Mouse (Mus musculus) hindbrain, embryonic 11.5 days (tissue): ENCODE results near the gene Vasp. TPM values are rescaled to one million over a fixed set of nuclear protein-coding genes. Genes with fewer than 3 reads are reported as not detected.

Experiments
- ATAC-seq: fragments of 200-750 bp; cut with Nextera tagmentation; 2 replicates; pipeline ENCODE4 v1.8.0; 2017; ENCODE audit warnings: mild to moderate bottlenecking, moderate TSS enrichment, moderate library complexity; ENCODE audit not compliant: low FRiP score
- DNase-seq: peaks from one replicate; pipeline ENCODE4 v3.0.0-alpha.2; 2015; ENCODE audit warnings: low spot score
- H3K27ac ChIP-seq: fragments of 300-500 bp; sonication (generic); 2 replicates; pipeline ENCODE4 v1.5.1; 2014; ENCODE audit warnings: mild to moderate bottlenecking, low read depth, low read length
- H3K27me3 ChIP-seq: fragments of 300-500 bp; sonication (generic); 2 replicates; pipeline ENCODE4 v1.6.1; 2014; ENCODE audit warnings: mild to moderate bottlenecking, low read length, moderate library complexity, mixed read lengths; ENCODE audit not compliant: control insufficient read depth, insufficient read depth
- H3K36me3 ChIP-seq: fragments of 300-500 bp; sonication (generic); 2 replicates; pipeline ENCODE4 v1.6.1; 2014; ENCODE audit warnings: mild to moderate bottlenecking, low read length, moderate library complexity, mixed read lengths; ENCODE audit not compliant: control insufficient read depth, insufficient read depth
- H3K4me1 ChIP-seq: fragments of 300-500 bp; sonication (generic); replicated peaks from 2 replicates; pipeline ENCODE4 v1.6.1; 2014; ENCODE audit warnings: low read length, mixed read lengths; ENCODE audit not compliant: control insufficient read depth, insufficient read depth
- H3K4me2 ChIP-seq: fragments of 300-500 bp; sonication (generic); replicated peaks from 2 replicates; pipeline ENCODE4 v1.6.1; 2014; ENCODE audit warnings: mild to moderate bottlenecking, low read depth, low read length
- H3K4me3 ChIP-seq: fragments of 300-500 bp; sonication (generic); 2 replicates; pipeline ENCODE4 v1.5.1; 2014; ENCODE audit warnings: low read depth, low read length
- H3K9ac ChIP-seq: fragments of 300-500 bp; sonication (generic); 2 replicates; pipeline ENCODE4 v1.6.1; 2014; ENCODE audit warnings: low read depth, low read length
- H3K9me3 ChIP-seq: fragments of 300-500 bp; sonication (generic); 2 replicates; pipeline ENCODE4 v1.6.1; 2016; ENCODE audit warnings: low read length; ENCODE audit not compliant: control insufficient read depth
- WGBS: fragments of 180-500 bp; shearing (Covaris S2); extraction: QIAGEN DNeasy Blood & Tissue Kit; methylation state at CpG from one replicate; pipeline ENCODE4 v1.1.7; 2014; 5-methylcytosine and 5-hydroxymethylcytosine counted together
- polyA plus RNA-seq: library from polyadenylated mRNA; unstranded; fragments of >200 nt; fragmentation: Nextera tagmentation; extraction: Ambion mirVana; gene quantifications from 2 replicates; pipeline ENCODE4 v1.2.1, GENCODE M21; 2014

Gene Vasp
- polyA plus RNA-seq, 1 experiment from 2014 or later: 29.2 TPM

- WGBS: 69% methylated on average over 5 of the region's 5 CpGs
- no peaks in the 10 kb centered on the region for H3K9me3 ChIP-seq
- no peaks in the 10 kb centered on the region; the same call in 1 of the 2 replicates for H3K27me3 ChIP-seq
- H3K9ac ChIP-seq: no peak overlapping the region
- H3K27ac ChIP-seq: no peak overlapping the region
- no peaks in the 10 kb centered on the region for H3K36me3 ChIP-seq
- no peak for DNase-seq
- no peak overlapping the region for H3K4me2 ChIP-seq
- H3K4me1 ChIP-seq: no peaks in the 10 kb centered on the region
- no peak for ATAC-seq
- no peak overlapping the region for H3K4me3 ChIP-seq
These were observed 18.2 kb downstream of the Vasp start for GRCm38 (mm10) chr7:19253437-19253836.

DNA sequence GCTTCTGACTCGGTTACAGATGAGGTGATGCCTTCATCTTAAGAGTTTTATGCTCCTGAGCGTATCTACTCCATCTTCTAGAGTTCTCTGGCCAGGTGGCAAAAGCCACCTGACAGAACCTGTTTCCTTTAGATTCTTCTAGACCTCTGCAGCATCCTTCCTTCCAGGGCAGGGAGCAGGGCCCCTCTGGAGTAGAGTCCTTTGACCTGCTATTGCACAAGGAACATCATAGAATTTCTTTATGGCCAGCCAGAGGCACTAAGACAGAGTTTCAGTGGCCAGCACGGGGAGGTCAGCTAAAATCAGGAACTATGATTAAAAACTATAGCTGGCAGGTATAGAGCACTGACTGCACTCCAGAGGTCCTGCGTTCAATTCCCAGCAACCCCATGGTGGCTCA lies 19.5 kb downstream of the Vasp start:
- DNase-seq (no peak), ATAC-seq (no peak)
- Histone ChIP-seq H3K9ac (no peak overlapping the region), H3K27ac (no peak overlapping the region), H3K4me3 (no peak overlapping the region), H3K4me1 (no peaks in the 10 kb centered on the region), H3K27me3 (no peaks in the 10 kb centered on the region; the same call in 1 of the 2 replicates), H3K36me3 (peaks cover 5% of the 10 kb centered on the region; the same call in 1 of the 2 replicates), H3K4me2 (no peak overlapping the region), H3K9me3 (no peaks in the 10 kb centered on the region)
- 81% methylated on average over 4 of the region's 4 CpGs for WGBS

DNA sequence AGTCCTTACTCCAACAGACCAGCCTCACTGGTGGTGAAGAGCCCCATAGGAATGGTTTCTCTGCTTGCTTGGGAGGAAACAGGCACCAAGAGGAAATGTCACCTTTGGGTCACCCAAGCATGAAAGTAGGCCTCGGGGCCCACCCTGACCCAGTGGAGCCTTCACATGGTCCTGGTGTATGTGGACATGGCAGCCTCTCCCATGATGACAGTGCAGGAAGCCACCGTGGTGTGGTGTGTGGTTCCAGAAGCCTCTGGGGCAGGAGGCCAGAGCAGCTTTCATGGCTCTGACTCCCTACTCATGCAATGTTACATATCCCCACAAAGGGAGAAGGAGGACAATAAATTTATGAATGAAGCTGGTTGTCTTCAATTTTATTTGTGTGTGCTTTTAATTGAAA lies 24.1 kb downstream of the Vasp start:
- ATAC-seq (no peak), DNase-seq (no peak)
- Histone ChIP-seq H3K27me3 (no peaks in the 10 kb centered on the region), H3K9me3 (no peaks in the 10 kb centered on the region), H3K4me3 (no peak overlapping the region), H3K4me2 (no peak overlapping the region), H3K27ac (no peak overlapping the region), H3K36me3 (peaks cover 13% of the 10 kb centered on the region), H3K4me1 (no peaks in the 10 kb centered on the region), H3K9ac (no peak overlapping the region)
- WGBS: 100% methylated on average over 2 of the region's 2 CpGs

- Histone ChIP-seq H3K9ac (no peak overlapping the region), H3K9me3 (no peaks in the 10 kb centered on the region), H3K27me3 (no peaks in the 10 kb centered on the region), H3K4me1 (no peaks in the 10 kb centered on the region), H3K27ac (no peak overlapping the region), H3K4me2 (no peak overlapping the region), H3K4me3 (no peak overlapping the region), H3K36me3 (peaks cover 13% of the 10 kb centered on the region)
- DNase-seq (no peak), ATAC-seq (no peak)
- 97% methylated on average over 1 of the region's 1 CpGs for WGBS
These were observed 24.8 kb downstream of the Vasp start for GRCm38 (mm10) chr7:19246855-19247254.

DNA sequence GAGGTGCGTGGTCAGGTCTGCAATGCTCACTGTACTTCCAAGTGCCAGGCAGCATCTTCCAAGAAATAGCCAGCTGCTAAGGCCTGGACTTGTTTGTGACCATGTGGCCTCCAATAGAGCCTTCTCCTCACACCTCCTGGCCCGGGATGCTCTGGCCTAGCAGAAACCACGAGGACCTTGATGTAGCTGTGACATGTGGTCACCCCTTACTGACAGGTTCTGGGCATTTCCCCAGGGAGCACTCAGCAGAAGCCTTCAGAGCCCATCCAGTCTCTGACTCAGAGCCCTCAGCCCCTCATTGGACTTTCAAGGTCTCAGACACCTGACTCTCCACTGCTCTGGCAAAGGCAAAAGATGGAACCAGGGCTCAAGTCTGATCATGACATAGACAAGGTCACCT lies 26.5 kb downstream of the Vasp start:
- DNase-seq: no peak
- Histone ChIP-seq H3K4me2 (no peak overlapping the region), H3K36me3 (peaks cover 13% of the 10 kb centered on the region), H3K9me3 (no peaks in the 10 kb centered on the region), H3K4me3 (no peak overlapping the region), H3K27me3 (no peaks in the 10 kb centered on the region), H3K27ac (no peak overlapping the region), H3K9ac (no peak overlapping the region), H3K4me1 (no peaks in the 10 kb centered on the region)
- ATAC-seq: no peak
- WGBS: 95% methylated on average over 3 of the region's 3 CpGs

- no peak overlapping the region for H3K4me2 ChIP-seq
- peaks cover 13% of the 10 kb centered on the region for H3K36me3 ChIP-seq
- no peak overlapping the region for H3K4me3 ChIP-seq
- ATAC-seq (no peak), DNase-seq (no peak)
- no peaks in the 10 kb centered on the region for H3K4me1 ChIP-seq
- H3K27ac ChIP-seq: no peak overlapping the region
- no peaks in the 10 kb centered on the region for H3K9me3 ChIP-seq
- no peaks in the 10 kb centered on the region for H3K27me3 ChIP-seq
- H3K9ac ChIP-seq: no peak overlapping the region
- 91% methylated on average over 5 of the region's 5 CpGs for WGBS
These were observed 27.8 kb downstream of the Vasp start for GRCm38 (mm10) chr7:19243858-19244257.

GRCm38 (mm10) chr7:19242005-19242404 lies 29.6 kb downstream of the Vasp start:
- H3K36me3 ChIP-seq: peaks cover 8% of the 10 kb centered on the region
- H3K9me3 ChIP-seq: no peaks in the 10 kb centered on the region
- H3K27ac ChIP-seq: no peak overlapping the region
- H3K27me3 ChIP-seq: no peaks in the 10 kb centered on the region
- H3K4me2 ChIP-seq: no peak overlapping the region
- no peak overlapping the region for H3K4me3 ChIP-seq
- WGBS: 100% methylated on average over 1 of the region's 1 CpGs
- no peak overlapping the region for H3K9ac ChIP-seq
- DNase-seq (no peak), ATAC-seq (no peak)
- no peaks in the 10 kb centered on the region for H3K4me1 ChIP-seq

DNA sequence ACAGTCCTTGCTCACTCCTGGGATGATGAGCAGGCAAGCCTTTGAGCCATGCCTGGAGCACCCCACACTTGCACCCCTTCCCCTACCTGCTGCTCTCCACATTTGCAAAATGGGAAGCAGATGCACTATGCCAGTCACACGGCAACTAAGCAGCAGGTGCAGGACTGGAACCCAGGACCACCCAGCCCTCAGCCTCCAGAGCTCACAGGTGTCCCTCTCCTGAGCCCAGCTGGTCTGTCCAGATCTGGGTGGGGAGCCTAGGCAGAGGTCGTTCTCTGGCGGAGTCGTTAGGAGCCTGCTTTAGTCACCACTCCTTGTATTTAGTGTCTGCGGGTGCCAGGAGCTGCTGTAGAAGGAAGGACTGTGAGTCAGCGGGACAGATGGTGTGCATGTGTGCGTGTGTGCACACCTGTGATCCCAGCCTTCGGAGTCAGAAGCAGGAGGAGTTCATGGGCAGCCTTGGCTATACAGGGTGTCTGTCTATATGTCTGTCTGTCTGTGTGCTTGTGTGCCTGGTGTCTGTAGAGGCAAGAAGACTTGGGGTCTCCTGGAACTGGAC lies 30.6 kb downstream of the Vasp start:
- H3K9me3 ChIP-seq: no peaks in the 10 kb centered on the region
- no peaks in the 10 kb centered on the region for H3K4me1 ChIP-seq
- DNase-seq (no peak), ATAC-seq (no peak)
- H3K36me3 ChIP-seq: peaks cover 5% of the 10 kb centered on the region; the same call in 1 of the 2 replicates
- no peaks in the 10 kb centered on the region for H3K27me3 ChIP-seq
- H3K27ac ChIP-seq: no peak overlapping the region
- H3K4me3 ChIP-seq: no peak overlapping the region
- WGBS: 92% methylated on average over 8 of the region's 8 CpGs
- H3K4me2 ChIP-seq: no peak overlapping the region
- no peak overlapping the region for H3K9ac ChIP-seq

GRCm38 (mm10) chr7:19239986-19240385 lies 31.6 kb downstream of the Vasp start:
- H3K4me3 ChIP-seq: no peak overlapping the region
- no peaks in the 10 kb centered on the region for H3K4me1 ChIP-seq
- 79% methylated on average over 1 of the region's 4 CpGs for WGBS

More at GRCm38 (mm10) chr7:19239986-19240385, 31.6 kb downstream of the Vasp start:
- ATAC-seq: 0 out of 2 replicates have a peak, but pooled peaks have one; percentile 4
- Histone ChIP-seq H3K4me2 (no peak overlapping the region), H3K27ac (no peak overlapping the region), H3K36me3 (0 out of 2 replicates have a peak, but pooled peaks cover 3% of the 10 kb centered on the region), H3K9me3 (no peaks in the 10 kb centered on the region), H3K9ac (no peak overlapping the region), H3K27me3 (no peaks in the 10 kb centered on the region)
- no peak for DNase-seq
